Mouse (Mus musculus) ES-E14 (cell line): Measurements from ENCODE around the gene Pigm.

Source experiments
- HCFC1 ChIP-seq: IDR thresholded peaks from 2 replicates; pipeline ENCODE4 v1.6.1; 2012; ENCODE audit warnings: low read length, inconsistent platforms, borderline replicate concordance; ENCODE audit not compliant: insufficient read depth
- MAFK ChIP-seq: IDR thresholded peaks from 2 replicates; pipeline ENCODE4 v1.6.1; 2014; ENCODE audit warnings: mild to moderate bottlenecking, low read depth, low read length, inconsistent platforms; ENCODE audit not compliant: insufficient read depth
- ZNF384 ChIP-seq: IDR thresholded peaks from 2 replicates; pipeline ENCODE4 v1.6.1; 2012; ENCODE audit warnings: low read depth, low read length, inconsistent platforms

GRCm38 (mm10) chr1:172391807-172392581, 15.6 kb downstream of the Pigm start:
- TF ChIP-seq HCFC1 (no peak), MAFK (no peak), ZNF384 (no peak)
